Mouse (Mus musculus) right cerebral cortex, postnatal 36 days (tissue): ENCODE data around the gene Ubl4a.
"Not testable (repeated sequence)": the region's sequence is repeated elsewhere in the genome, so short reads cannot be mapped to it uniquely, and the experiment has no call there.

Source experiments
- DNase-seq, 2 experiments: peaks; one replicate each; pipeline ENCODE4 v3.0.0; 2022; ENCODE audit warnings: low spot score in 2 of 2, mixed read lengths in 1 of 2

The Ubl4a gene

GRCm38 (mm10) chrX:74372888-74373549 is at the start of gene Ubl4a, which contains the start of gene Slc10a3:
Gene Ubl4a (minus strand): TSS chrX:74373218.
Gene Slc10a3 (minus strand): TSS chrX:74373349.
- peak; percentile 74 to 78 for DNase-seq

- peak; percentile 32 to 56 for DNase-seq
Observed at GRCm38 (mm10) chrX:74413377-74413776, 40.4 kb upstream of the Ubl4a start.

- DNase-seq = no peak
Observed at GRCm38 (mm10) chrX:74408340-74408739, 35.3 kb upstream of the Ubl4a start.

- DNase-seq = no peak
Observed at GRCm38 (mm10) chrX:74400136-74400535, 27.1 kb upstream of the Ubl4a start.

GRCm38 (mm10) chrX:74392535-74393443 is 19.8 kb upstream of the Ubl4a start, which contains the start of the genes Fam3a and Ikbkg:
Gene Fam3a (minus strand): TSS chrX:74393272.
Gene Ikbkg (plus strand): TSS chrX:74393290.
- DNase-seq = peak; percentile 80 to 84

GRCm38 (mm10) chrX:74388153-74388552 is 15.1 kb upstream of the Ubl4a start:
- DNase-seq = no peak

- no peak for DNase-seq
Observed at GRCm38 (mm10) chrX:74384451-74384850, 11.4 kb upstream of the Ubl4a start.

GRCm38 (mm10) chrX:74368209-74368909 is 4.7 kb downstream of the Ubl4a start:
- peak in 1 of 2 experiments; percentile 44 for DNase-seq

GRCm38 (mm10) chrX:74367512-74367911 is 5.5 kb downstream of the Ubl4a start:
- DNase-seq = no peak

GRCm38 (mm10) chrX:74359171-74359570 is 13.8 kb downstream of the Ubl4a start:
- DNase-seq = no peak

GRCm38 (mm10) chrX:74357069-74357468 is 15.9 kb downstream of the Ubl4a start:
- not testable (repeated sequence) for DNase-seq

GRCm38 (mm10) chrX:74353467-74353770 is 19.6 kb downstream of the Ubl4a start, which contains the start of gene Lage3:
Gene Lage3 (minus strand): TSS chrX:74353618.
- peak; percentile 64 to 71 for DNase-seq

- no peak for DNase-seq
Observed at GRCm38 (mm10) chrX:74352645-74353466, 20.2 kb downstream of the Ubl4a start.

- no peak for DNase-seq
Observed at GRCm38 (mm10) chrX:74330166-74330930, 42.7 kb downstream of the Ubl4a start.

- DNase-seq = no peak
Observed at GRCm38 (mm10) chrX:74329215-74329671, 43.8 kb downstream of the Ubl4a start.

GRCm38 (mm10) chrX:74328725-74329161 is 44.3 kb downstream of the Ubl4a start, which contains the start of gene Plxna3:
Gene Plxna3 (plus strand): TSS chrX:74329066.
- peak in 1 of 2 experiments; percentile 36 for DNase-seq
